ENCODE assay signal across 8 mouse cellular contexts in genomic region chr12:28635058-28635534, GRCm38 (mm10). TPM values are rescaled to one million over a fixed set of nuclear protein-coding genes. Genes with fewer than 3 reads are reported as not detected.
DNase-seq lines count a peak whose midpoint lies in the region; ATAC-seq lines count a peak whose summit lies in the region.

No protein-coding gene starts in this region.

- H3K9me3 ChIP-seq in kidney, embryonic 14.5 days (ENCODE audit: control insufficient read depth, low read length) = no peaks in the 10 kb centered on the region
- no peaks in the 10 kb centered on the region for H3K9me3 ChIP-seq in intestine, embryonic 14.5 days (ENCODE audit: control insufficient read depth, low read length)
- no peaks in the 10 kb centered on the region for H3K9me3 ChIP-seq in midbrain, embryonic 16.5 days (replicated peaks; ENCODE audit: control insufficient read depth, low read length, poor library complexity, severe bottlenecking)

- peak overlapping the region; percentile 99 for H3K9ac ChIP-seq in kidney, embryonic 14.5 days (ENCODE audit: low read depth, low read length)
- peak overlapping the region; percentile 92 for H3K9ac ChIP-seq in intestine, embryonic 14.5 days (ENCODE audit: low read length)
- peak overlapping the region; percentile 94 for H3K9ac ChIP-seq in midbrain, embryonic 16.5 days (ENCODE audit: low read depth, low read length)

- no peaks in the 10 kb centered on the region for H3K27me3 ChIP-seq in kidney, embryonic 14.5 days (ENCODE audit: control insufficient read depth, insufficient read depth, low read length)
- H3K27me3 ChIP-seq in intestine, embryonic 14.5 days (replicated peaks; ENCODE audit: control insufficient read depth, insufficient read depth, low read length) = no peaks in the 10 kb centered on the region
- H3K27me3 ChIP-seq in midbrain, embryonic 16.5 days (ENCODE audit: control insufficient read depth, insufficient read depth, low read depth, low read length) = no peaks in the 10 kb centered on the region

- H3K4me3 ChIP-seq in kidney, embryonic 14.5 days (ENCODE audit: low read length) = peak overlapping the region; percentile 87
- H3K4me3 ChIP-seq in brown adipose tissue, adult 24 weeks (ENCODE audit: insufficient read depth, low read depth, low read length) = peak overlapping the region; percentile 90
- H3K4me3 ChIP-seq in intestine, embryonic 14.5 days (ENCODE audit: low read depth, low read length) = peak overlapping the region; percentile 82
- peak overlapping the region; percentile 84 for H3K4me3 ChIP-seq in midbrain, embryonic 16.5 days (ENCODE audit: low read depth, low read length)

- WGBS in kidney, embryonic 14.5 days = under 1% methylated on average over 23 of the region's 23 CpGs
- 2% methylated on average over 23 of the region's 23 CpGs for WGBS in intestine, embryonic 14.5 days
- WGBS in midbrain, embryonic 16.5 days = 2% methylated on average over 23 of the region's 23 CpGs

- H3K4me2 ChIP-seq in kidney, embryonic 14.5 days (replicated peaks; ENCODE audit: low read depth, low read length) = peak overlapping the region; percentile 80
- peak overlapping the region; percentile 56 for H3K4me2 ChIP-seq in intestine, embryonic 14.5 days (ENCODE audit: low read length)
- H3K4me2 ChIP-seq in midbrain, embryonic 16.5 days (ENCODE audit: low read length) = peak overlapping the region; percentile 87

- peaks cover 16% of the 10 kb centered on the region; the same call in 1 of the 2 replicates for H3K4me1 ChIP-seq in kidney, embryonic 14.5 days (ENCODE audit: control insufficient read depth, insufficient read depth, low read length)
- H3K4me1 ChIP-seq in brown adipose tissue, adult 24 weeks (ENCODE audit: control insufficient read depth, insufficient read depth, insufficient read length, low read length) = no peaks in the 10 kb centered on the region
- peaks cover 5% of the 10 kb centered on the region for H3K4me1 ChIP-seq in intestine, embryonic 14.5 days (replicated peaks; ENCODE audit: control insufficient read depth, insufficient read depth, low read length)
- H3K4me1 ChIP-seq in midbrain, embryonic 16.5 days (ENCODE audit: control insufficient read depth, insufficient read depth, low read length) = peaks cover 14% of the 10 kb centered on the region

- ATAC-seq in kidney, embryonic 14.5 days (ENCODE audit: low FRiP score, low TSS enrichment) = peak; percentile 5; the same call in 1 of the 2 replicates
- ATAC-seq in intestine, embryonic 14.5 days (replicated peaks; ENCODE audit: low FRiP score, low TSS enrichment, low read depth) = peak; percentile 38
- peak; percentile 25; the same call in 1 of the 2 replicates for ATAC-seq in midbrain, embryonic 16.5 days

- H3K27ac ChIP-seq in kidney, embryonic 14.5 days (ENCODE audit: low read depth, low read length) = peak overlapping the region; percentile 76
- no peak overlapping the region; the same call in 1 of the 2 replicates for H3K27ac ChIP-seq in brown adipose tissue, adult 24 weeks (replicated peaks; ENCODE audit: low read depth, low read length)
- peak overlapping the region; percentile 87 for H3K27ac ChIP-seq in intestine, embryonic 14.5 days (ENCODE audit: low read depth)
- peak overlapping the region; percentile 87 for H3K27ac ChIP-seq in midbrain, embryonic 16.5 days (ENCODE audit: low read length)

- peaks cover 45% of the 10 kb centered on the region for H3K36me3 ChIP-seq in kidney, embryonic 14.5 days (ENCODE audit: control insufficient read depth, insufficient read depth, low read length)
- peaks cover 47% of the 10 kb centered on the region for H3K36me3 ChIP-seq in intestine, embryonic 14.5 days (ENCODE audit: control insufficient read depth, insufficient read depth, low read length)
- peaks cover 23% of the 10 kb centered on the region for H3K36me3 ChIP-seq in midbrain, embryonic 16.5 days (ENCODE audit: control insufficient read depth, insufficient read depth, low read length)

- no peak for DNase-seq in kidney, postnatal 4 days
- DNase-seq in intestine, embryonic 14.5 days (ENCODE audit: low spot score) = no peak
- no peak for DNase-seq in thymus, postnatal 14 days
- DNase-seq in right cerebral cortex, postnatal 14 days = no peak
- DNase-seq in retina, embryonic 14.5 days (ENCODE audit: low spot score) = no peak

RNA-seq across cellular contexts. Expression of gene Rps7, which starts 0.7 kb away (rescaled TPM):
- 959 and 1,233 TPM in 2 replicates for polyA plus RNA-seq in kidney, embryonic 14.5 days (2014; fragmentation: Nextera tagmentation; extraction: Ambion mirVana)
- 299 and 535 TPM in 2 replicates for polyA plus RNA-seq in brown adipose tissue, adult 24 weeks (2012; ENCODE audit: insufficient read depth, insufficient read length, missing spikeins)
- polyA plus RNA-seq in intestine, embryonic 14.5 days (2014; fragmentation: Nextera tagmentation; extraction: Ambion mirVana) = 988 and 1,086 TPM in 2 replicates
- 389 and 390 TPM in 2 replicates for polyA plus RNA-seq in midbrain, embryonic 16.5 days (2015; fragmentation: Nextera tagmentation; extraction: Ambion mirVana)

RNA-seq across cellular contexts. Expression of gene Colec11, which starts 11.9 kb away (rescaled TPM):
- 1.9 and 2.6 TPM in 2 replicates for polyA plus RNA-seq in kidney, embryonic 14.5 days (2014; fragmentation: Nextera tagmentation; extraction: Ambion mirVana)
- 0.71 TPM in 1 of 2 replicates, not detected in the other for polyA plus RNA-seq in brown adipose tissue, adult 24 weeks (2012; ENCODE audit: insufficient read depth, insufficient read length, missing spikeins)
- 1.1 and 1.2 TPM in 2 replicates for polyA plus RNA-seq in intestine, embryonic 14.5 days (2014; fragmentation: Nextera tagmentation; extraction: Ambion mirVana)
- 0.67 and 1.2 TPM in 2 replicates for polyA plus RNA-seq in midbrain, embryonic 16.5 days (2015; fragmentation: Nextera tagmentation; extraction: Ambion mirVana)

RNA-seq across cellular contexts. Expression of gene Rnaseh1, which starts 14.3 kb away (rescaled TPM):
- polyA plus RNA-seq in kidney, embryonic 14.5 days (2014; fragmentation: Nextera tagmentation; extraction: Ambion mirVana) = 27.5 and 31.6 TPM in 2 replicates
- polyA plus RNA-seq in brown adipose tissue, adult 24 weeks (2012; ENCODE audit: insufficient read depth, insufficient read length, missing spikeins) = 5.5 and 6.8 TPM in 2 replicates
- 29.2 and 30.0 TPM in 2 replicates for polyA plus RNA-seq in intestine, embryonic 14.5 days (2014; fragmentation: Nextera tagmentation; extraction: Ambion mirVana)
- polyA plus RNA-seq in midbrain, embryonic 16.5 days (2015; fragmentation: Nextera tagmentation; extraction: Ambion mirVana) = 22.4 and 25.8 TPM in 2 replicates

RNA-seq across cellular contexts. Expression of gene Adi1, which starts 39.9 kb away (rescaled TPM):
- 87.4 and 89.1 TPM in 2 replicates for polyA plus RNA-seq in kidney, embryonic 14.5 days (2014; fragmentation: Nextera tagmentation; extraction: Ambion mirVana)
- 33.4 and 58.5 TPM in 2 replicates for polyA plus RNA-seq in brown adipose tissue, adult 24 weeks (2012; ENCODE audit: insufficient read depth, insufficient read length, missing spikeins)
- 76.4 and 78.7 TPM in 2 replicates for polyA plus RNA-seq in intestine, embryonic 14.5 days (2014; fragmentation: Nextera tagmentation; extraction: Ambion mirVana)
- 24.6 and 24.9 TPM in 2 replicates for polyA plus RNA-seq in midbrain, embryonic 16.5 days (2015; fragmentation: Nextera tagmentation; extraction: Ambion mirVana)

RNA-seq across cellular contexts. Expression of gene Allc, which starts 52.8 kb away (rescaled TPM):
- 0.14 TPM in 1 of 2 replicates, not detected in the other for polyA plus RNA-seq in kidney, embryonic 14.5 days (2014; fragmentation: Nextera tagmentation; extraction: Ambion mirVana)
- not detected in 2 replicates for polyA plus RNA-seq in brown adipose tissue, adult 24 weeks (2012; ENCODE audit: insufficient read depth, insufficient read length, missing spikeins)
- polyA plus RNA-seq in intestine, embryonic 14.5 days (2014; fragmentation: Nextera tagmentation; extraction: Ambion mirVana) = not detected in 2 replicates
- 0.30 and 0.39 TPM in 2 replicates for polyA plus RNA-seq in midbrain, embryonic 16.5 days (2015; fragmentation: Nextera tagmentation; extraction: Ambion mirVana)
